Mouse (Mus musculus) liver, adult (tissue): ENCODE data around the gene Crip2.
A peak's percentile ranks its signal among the peaks of the same experiment; 100 is the strongest.

Experiments
- GATA4 ChIP-seq: IDR thresholded peaks from 2 replicates; pipeline ENCODE4 v1.6.1; 2014; ENCODE audit warnings: mild to moderate bottlenecking, low read length; ENCODE audit not compliant: insufficient replicate concordance

The Crip2 gene

DNA sequence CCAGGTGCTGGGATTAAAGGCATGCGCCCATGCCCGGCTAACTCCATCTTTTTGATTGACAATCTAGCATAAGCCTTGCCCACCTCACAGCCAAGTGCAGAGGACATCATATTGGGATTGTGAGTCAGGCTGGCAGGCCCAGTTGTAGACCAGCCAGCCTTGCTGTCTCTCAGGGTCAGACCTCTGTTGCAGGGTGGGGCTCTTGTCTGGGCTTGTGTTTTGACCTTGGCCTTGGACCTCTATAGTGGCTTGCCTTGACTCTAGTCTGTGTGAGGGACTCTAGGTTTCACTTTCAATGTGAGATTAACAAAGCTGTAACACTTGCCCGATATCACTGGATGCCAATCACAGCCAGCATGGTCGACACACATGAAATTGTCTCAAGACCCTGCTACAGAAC lies 25.9 kb upstream of the Crip2 start:
- no peak for TF ChIP-seq GATA4

GRCm38 (mm10) chr12:113114856-113115538 lies 25.0 kb upstream of the Crip2 start:
- no peak for TF ChIP-seq GATA4

DNA sequence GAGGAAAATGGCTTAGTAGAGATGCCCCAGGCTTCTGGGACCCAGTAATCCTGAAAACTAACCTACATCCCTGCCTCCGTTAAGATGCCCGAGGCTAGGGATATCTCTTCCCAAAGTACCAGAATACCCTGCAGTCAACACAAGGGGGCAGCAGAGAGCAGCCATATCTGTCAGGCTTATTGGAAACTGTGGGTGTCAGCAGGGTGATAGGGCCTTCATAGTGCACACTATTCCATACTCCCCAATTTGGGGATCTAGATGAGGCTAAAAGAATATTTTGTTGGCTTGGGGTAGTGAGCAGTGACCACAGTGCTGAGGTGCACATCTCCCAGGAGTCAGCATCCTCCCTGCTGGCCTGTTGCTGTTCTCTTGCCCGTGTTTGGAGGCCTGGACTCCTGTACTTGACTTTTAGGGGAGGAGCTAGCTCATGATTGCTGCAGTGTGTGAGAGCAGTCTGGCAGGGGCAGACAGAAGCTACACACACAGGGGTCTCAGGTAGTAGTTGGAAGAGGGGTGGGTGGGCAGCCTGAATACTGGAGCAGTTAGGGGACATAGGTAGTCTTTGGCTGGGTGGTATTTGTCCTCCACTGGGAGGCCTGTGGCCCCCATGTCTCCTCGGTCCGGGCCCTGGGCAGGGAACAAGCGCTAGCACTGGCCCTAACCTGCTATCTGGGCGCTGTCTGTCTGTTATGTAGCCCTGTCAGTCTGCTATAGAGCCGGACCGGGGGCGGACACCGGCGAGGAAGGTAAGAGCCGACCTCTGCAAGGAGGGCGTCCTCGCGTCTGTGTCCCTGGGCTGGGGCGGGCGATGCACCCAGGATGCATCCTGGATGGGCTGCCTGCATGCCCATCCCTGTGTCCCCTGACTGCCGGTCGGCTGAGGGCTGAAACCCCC lies 20.3 kb upstream of the Crip2 start:
- TF ChIP-seq GATA4, result peak; percentile 33; the same call in 1 of the 2 replicates

DNA sequence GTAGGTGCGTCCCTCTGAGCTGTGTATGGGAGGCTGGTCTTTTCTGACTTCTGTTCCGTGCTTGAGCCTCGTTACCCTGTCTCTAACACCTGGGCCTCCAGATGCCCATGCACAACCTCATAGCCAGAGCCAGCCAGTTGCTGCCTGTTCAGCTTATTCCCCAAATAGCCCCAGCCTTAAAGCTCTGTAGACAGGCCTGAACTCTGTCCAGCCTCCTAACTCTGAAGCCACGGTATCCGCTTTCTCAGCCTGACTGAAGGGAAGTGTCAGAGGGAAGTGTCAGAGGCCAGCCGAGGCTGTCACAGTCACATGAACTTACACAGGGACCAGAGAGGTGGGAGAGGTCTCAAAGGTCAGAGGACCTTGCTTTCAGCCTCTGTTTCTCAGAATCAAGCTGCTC lies 15.3 kb upstream of the Crip2 start:
- no peak for TF ChIP-seq GATA4

DNA sequence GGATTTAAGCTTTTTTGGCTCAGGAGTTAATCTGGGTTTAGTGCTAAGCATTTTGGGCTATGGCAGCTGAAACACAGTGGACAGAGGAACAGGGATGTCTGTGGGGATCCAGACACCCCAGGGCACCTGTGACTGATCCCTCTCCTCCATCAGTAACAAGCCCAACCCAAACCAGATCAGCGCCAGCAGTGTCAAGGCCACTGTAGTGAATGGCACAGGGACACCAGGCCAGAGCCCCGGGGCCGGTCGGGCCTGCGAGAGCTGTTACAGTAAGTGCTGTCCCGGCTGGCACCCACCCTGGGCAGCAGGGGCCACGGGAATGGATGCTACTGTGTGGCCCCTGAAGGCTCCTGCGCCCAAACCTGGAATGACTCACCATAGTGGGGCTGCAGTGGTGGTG lies 9.3 kb upstream of the Crip2 start:
- TF ChIP-seq GATA4, result no peak

DNA sequence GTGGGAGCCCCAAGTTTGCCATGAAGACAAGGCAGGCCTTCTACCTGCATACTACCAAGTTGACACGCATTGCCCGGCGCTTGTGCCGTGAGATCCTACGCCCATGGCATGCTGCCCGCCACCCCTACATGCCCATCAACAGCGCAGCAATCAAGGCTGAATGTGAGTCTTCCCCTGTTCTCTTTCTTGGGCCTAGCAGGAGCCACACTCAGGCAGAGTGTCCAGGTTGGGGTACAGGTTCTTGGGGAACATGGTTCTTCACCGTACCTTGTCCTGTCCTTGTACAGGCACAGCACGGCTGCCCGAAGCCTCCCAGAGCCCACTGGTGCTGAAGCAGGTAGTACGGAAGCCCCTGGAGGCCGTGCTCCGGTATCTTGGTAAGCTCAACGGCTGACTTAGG lies 8.4 kb upstream of the Crip2 start:
- TF ChIP-seq GATA4, result no peak

DNA sequence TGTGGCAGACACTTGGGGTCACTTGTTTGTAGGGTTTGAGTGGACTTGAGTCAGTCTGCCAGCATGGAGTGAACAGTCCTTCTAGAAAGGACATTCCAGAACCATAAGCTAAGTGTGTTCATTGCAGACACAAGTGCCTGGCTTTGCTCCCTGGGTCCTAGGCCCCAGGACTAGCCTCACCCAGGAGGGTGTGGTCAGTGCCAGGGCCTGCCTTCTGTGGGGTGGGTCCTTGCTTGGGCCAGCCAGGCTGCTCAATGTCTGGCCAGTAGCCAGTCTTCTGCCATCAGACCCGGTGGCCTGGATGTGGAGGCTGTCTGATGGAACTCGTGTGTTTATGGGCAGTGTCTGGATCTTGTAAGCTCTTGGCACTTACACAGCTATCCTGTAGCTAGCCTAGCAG lies 7.5 kb upstream of the Crip2 start:
- TF ChIP-seq GATA4, result no peak

GRCm38 (mm10) chr12:113133260-113133659 lies 6.8 kb upstream of the Crip2 start:
- TF ChIP-seq GATA4, result no peak

DNA sequence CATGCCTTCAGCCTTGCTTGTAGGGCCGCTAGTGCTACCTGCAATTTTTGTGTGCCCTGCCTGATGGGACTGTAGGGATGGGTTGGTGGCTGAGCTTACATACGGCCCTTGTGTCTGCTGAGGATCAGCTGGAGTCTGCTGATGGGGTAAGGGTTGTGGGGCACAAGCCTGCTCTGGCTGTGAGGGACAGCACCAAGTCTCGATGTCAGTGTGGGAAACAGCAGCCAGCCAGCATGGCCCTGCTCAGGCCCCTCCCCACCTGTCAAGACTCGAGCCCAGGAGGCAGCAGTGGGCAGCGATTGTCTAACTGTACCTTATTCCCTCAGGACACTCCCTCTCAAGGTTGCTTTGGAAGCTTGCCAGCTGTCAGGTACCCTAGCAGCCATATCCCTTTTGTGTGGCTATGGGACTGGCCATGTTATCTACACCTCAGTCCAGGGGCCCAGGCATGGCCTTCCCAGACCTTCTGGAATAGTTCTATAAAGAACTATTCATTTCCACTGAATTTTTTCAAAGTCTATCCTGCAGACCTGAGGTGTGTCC lies 6.1 kb upstream of the Crip2 start:
- no peak for TF ChIP-seq GATA4

DNA sequence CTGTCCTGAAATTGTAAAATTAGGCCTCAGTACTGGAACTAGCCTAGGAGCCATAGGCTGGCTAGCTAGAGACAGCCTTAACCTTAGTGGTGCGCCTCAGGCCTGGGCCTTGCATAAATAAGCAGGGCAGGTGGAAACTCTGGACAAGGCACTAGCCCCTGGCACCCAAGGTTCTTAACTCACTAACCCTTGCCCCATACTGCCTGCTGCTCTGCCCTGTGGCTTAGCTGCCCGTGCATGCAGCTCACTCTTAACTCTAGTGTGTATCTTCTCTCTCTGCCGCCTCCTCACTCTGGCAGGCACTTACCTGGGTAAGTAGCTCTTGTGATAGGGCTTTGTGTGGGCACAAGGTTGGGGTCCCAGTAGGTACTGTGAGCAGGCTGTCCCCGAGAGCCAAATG lies 5.5 kb upstream of the Crip2 start:
- no peak for TF ChIP-seq GATA4

DNA sequence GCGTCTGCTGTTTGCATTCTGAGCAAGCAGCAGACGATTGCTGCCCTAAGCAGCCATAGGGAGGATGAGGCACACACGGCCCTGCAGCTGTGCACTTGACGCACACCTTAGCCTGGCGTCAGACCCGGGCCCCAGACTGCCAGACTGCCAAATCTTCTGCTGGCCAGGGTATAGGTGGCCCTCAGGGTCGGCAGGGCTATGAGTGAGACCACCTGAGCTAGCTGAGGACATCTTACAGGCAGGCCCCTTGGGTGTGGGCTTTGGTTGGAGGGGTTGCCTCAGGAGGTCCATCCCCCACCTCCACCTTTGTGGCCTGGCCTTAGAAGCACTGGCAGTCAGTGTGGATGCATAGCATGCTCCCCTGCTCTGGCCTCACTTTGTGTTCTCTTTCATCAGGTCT lies 4.6 kb upstream of the Crip2 start:
- TF ChIP-seq GATA4, result no peak

GRCm38 (mm10) chr12:113136492-113137020 lies 3.5 kb upstream of the Crip2 start:
- TF ChIP-seq GATA4, result no peak

GRCm38 (mm10) chr12:113137260-113138213 lies 2.5 kb upstream of the Crip2 start:
- no peak for TF ChIP-seq GATA4

DNA sequence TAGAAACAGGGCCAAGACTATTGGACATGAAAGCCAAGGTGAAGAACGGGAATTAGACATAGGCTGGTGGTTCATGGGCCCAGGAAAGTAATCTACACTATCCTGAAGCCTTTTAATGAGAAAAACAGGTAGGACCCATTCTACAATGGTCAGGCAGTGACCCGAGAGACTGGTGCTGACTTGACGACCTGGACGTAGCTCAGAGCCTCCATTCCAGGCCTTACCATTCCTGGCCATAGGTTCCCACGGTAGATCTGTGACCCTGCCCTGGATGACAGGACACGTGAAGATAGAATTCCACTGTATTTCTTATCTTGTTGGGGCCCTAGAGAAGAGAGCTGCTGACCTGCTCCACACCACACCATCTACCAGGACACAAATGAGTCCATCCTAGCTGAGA lies 1.7 kb upstream of the Crip2 start:
- TF ChIP-seq GATA4, result no peak
